Mouse (Mus musculus) limb, embryonic 11.5 days (tissue): ENCODE data around the gene Ccsap. TPM values are rescaled to one million over a fixed set of nuclear protein-coding genes. Genes with fewer than 3 reads are reported as not detected.

Experiments
- ATAC-seq: fragments of 200-750 bp; cut with Nextera tagmentation; 2 replicates; pipeline ENCODE4 v1.8.0; 2017; ENCODE audit warnings: low read depth; ENCODE audit not compliant: insufficient number of reproducible peaks, low FRiP score, low TSS enrichment
- DNase-seq: peaks from one replicate; pipeline ENCODE4 v3.0.0-alpha.2; 2015; ENCODE audit warnings: low spot score
- H3K27ac ChIP-seq: fragments of 300-500 bp; sonication (generic); replicated peaks from 2 replicates; pipeline ENCODE4 v1.5.1; 2014; ENCODE audit warnings: low read depth, mild to moderate bottlenecking, low read length
- H3K27me3 ChIP-seq: fragments of 300-500 bp; sonication (generic); 2 replicates; pipeline ENCODE4 v1.6.1; 2014; ENCODE audit warnings: mild to moderate bottlenecking, low read length, mixed read lengths; ENCODE audit not compliant: control insufficient read depth, insufficient read depth
- H3K36me3 ChIP-seq: fragments of 300-500 bp; sonication (generic); 2 replicates; pipeline ENCODE4 v1.6.1; 2014; ENCODE audit warnings: mild to moderate bottlenecking, low read length, moderate library complexity, mixed read lengths; ENCODE audit not compliant: control insufficient read depth, insufficient read depth
- H3K4me1 ChIP-seq: fragments of 300-500 bp; sonication (generic); 2 replicates; pipeline ENCODE4 v1.6.1; 2014; ENCODE audit warnings: low read length, mixed read lengths; ENCODE audit not compliant: control insufficient read depth, insufficient read depth
- H3K4me2 ChIP-seq: fragments of 300-500 bp; sonication (generic); 2 replicates; pipeline ENCODE4 v1.6.1; 2014; ENCODE audit warnings: low read depth, mild to moderate bottlenecking, moderate library complexity; ENCODE audit not compliant: severe bottlenecking
- H3K4me3 ChIP-seq: fragments of 300-500 bp; sonication (generic); 2 replicates; pipeline ENCODE4 v1.5.1; 2014; ENCODE audit warnings: low read depth, low read length
- H3K9ac ChIP-seq: fragments of 300-500 bp; sonication (generic); 2 replicates; pipeline ENCODE4 v1.6.1; 2014; ENCODE audit warnings: mild to moderate bottlenecking, low read length
- H3K9me3 ChIP-seq: fragments of 300-500 bp; sonication (generic); 2 replicates; pipeline ENCODE4 v1.6.1; 2016; ENCODE audit warnings: low read length; ENCODE audit not compliant: control insufficient read depth
- WGBS: fragments of 180-500 bp; shearing (Covaris S2); extraction: QIAGEN DNeasy Blood & Tissue Kit; methylation state at CpG from one replicate; pipeline ENCODE4 v1.1.7; 2014; 5-methylcytosine and 5-hydroxymethylcytosine counted together
- polyA plus RNA-seq: library from polyadenylated mRNA; unstranded; fragments of >200 nt; fragmentation: Nextera tagmentation; extraction: Ambion mirVana; gene quantifications from 2 replicates; pipeline ENCODE4 v1.2.1, GENCODE M21; 2014

Gene Ccsap
- polyA plus RNA-seq, 1 experiment from 2014 or later = 6.3 TPM

GRCm38 (mm10) chr8:123823532-123824123 lies 36.4 kb downstream of the Ccsap start:
- Histone ChIP-seq H3K36me3 (peaks cover 8% of the 10 kb centered on the region; the same call in 1 of the 2 replicates), H3K4me2 (no peak overlapping the region), H3K9ac (no peak overlapping the region), H3K9me3 (no peaks in the 10 kb centered on the region), H3K4me3 (no peak overlapping the region), H3K4me1 (no peaks in the 10 kb centered on the region), H3K27me3 (no peaks in the 10 kb centered on the region), H3K27ac (no peak overlapping the region)
- ATAC-seq (no peak), DNase-seq (no peak)
- WGBS = 95% methylated on average over 18 of the region's 18 CpGs

DNA sequence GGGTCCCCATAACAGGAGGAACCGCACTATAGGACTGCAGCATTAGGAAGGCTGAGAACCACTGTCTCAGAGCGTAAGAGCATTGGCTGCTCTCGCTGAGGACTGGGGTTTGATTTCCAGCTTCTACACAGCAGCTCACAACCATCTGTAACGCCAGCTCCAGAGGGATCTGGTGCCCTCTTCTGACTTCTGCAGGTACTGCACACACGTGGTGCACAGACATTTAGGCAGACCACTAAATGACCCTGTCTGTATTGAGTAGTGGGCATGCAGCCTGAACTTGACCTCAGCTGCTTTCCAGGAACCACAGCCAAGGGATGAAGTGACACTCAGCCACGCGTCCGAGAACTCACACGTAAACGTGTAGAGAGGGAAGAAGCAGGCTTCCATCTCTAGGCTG lies 36.9 kb downstream of the Ccsap start:
- ATAC-seq (no peak), DNase-seq (no peak)
- no peak overlapping the region for H3K4me2 ChIP-seq
- no peak overlapping the region for H3K9ac ChIP-seq
- peaks cover 8% of the 10 kb centered on the region; the same call in 1 of the 2 replicates for H3K36me3 ChIP-seq
- no peaks in the 10 kb centered on the region for H3K9me3 ChIP-seq
- no peak overlapping the region for H3K27ac ChIP-seq
- H3K4me1 ChIP-seq = no peaks in the 10 kb centered on the region
- H3K4me3 ChIP-seq = no peak overlapping the region
- no peaks in the 10 kb centered on the region for H3K27me3 ChIP-seq
- WGBS = 96% methylated on average over 10 of the region's 10 CpGs

- H3K4me2 ChIP-seq = no peak overlapping the region
- 0 out of 2 replicates have a peak, but pooled peaks cover 2% of the 10 kb centered on the region for H3K36me3 ChIP-seq
- 95% methylated on average over 6 of the region's 6 CpGs for WGBS
- H3K9me3 ChIP-seq = no peaks in the 10 kb centered on the region
- no peak for ATAC-seq
- H3K4me3 ChIP-seq = no peak overlapping the region
- DNase-seq = no peak
- no peak overlapping the region for H3K27ac ChIP-seq
- H3K9ac ChIP-seq = no peak overlapping the region
- H3K27me3 ChIP-seq = no peaks in the 10 kb centered on the region
- H3K4me1 ChIP-seq = no peaks in the 10 kb centered on the region
Observed at GRCm38 (mm10) chr8:123820780-123821179, 39.2 kb downstream of the Ccsap start.

- Histone ChIP-seq H3K36me3 (0 out of 2 replicates have a peak, but pooled peaks cover 2% of the 10 kb centered on the region), H3K9me3 (no peaks in the 10 kb centered on the region), H3K4me3 (no peak overlapping the region), H3K27me3 (no peaks in the 10 kb centered on the region), H3K4me2 (no peak overlapping the region), H3K9ac (no peak overlapping the region), H3K27ac (no peak overlapping the region), H3K4me1 (no peaks in the 10 kb centered on the region)
- 91% methylated on average over 19 of the region's 19 CpGs for WGBS
- DNase-seq (no peak), ATAC-seq (no peak)
Observed at GRCm38 (mm10) chr8:123819683-123820610, 40.1 kb downstream of the Ccsap start.

DNA sequence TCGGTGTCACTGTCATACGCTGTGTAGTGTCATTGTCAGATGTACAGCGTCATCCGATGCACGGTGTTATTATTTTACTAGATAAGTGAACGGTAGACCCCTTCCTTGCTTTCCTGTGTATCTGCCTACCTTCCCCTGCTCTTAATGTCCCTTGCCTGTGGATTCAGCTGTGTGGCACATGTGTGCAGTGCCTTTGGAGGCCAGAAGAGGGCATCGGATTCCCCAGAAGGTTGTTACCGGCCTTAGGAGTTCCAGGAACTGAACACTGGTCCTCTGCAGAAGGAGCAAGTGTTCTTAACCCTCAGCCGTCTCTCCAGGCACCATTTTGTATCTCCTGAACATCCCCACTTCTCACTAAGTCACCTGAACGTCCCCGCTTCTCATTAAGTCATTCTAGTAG lies 42.3 kb downstream of the Ccsap start:
- 92% methylated on average over 11 of the region's 11 CpGs for WGBS
- H3K36me3 ChIP-seq = 0 out of 2 replicates have a peak, but pooled peaks cover 2% of the 10 kb centered on the region

DNA sequence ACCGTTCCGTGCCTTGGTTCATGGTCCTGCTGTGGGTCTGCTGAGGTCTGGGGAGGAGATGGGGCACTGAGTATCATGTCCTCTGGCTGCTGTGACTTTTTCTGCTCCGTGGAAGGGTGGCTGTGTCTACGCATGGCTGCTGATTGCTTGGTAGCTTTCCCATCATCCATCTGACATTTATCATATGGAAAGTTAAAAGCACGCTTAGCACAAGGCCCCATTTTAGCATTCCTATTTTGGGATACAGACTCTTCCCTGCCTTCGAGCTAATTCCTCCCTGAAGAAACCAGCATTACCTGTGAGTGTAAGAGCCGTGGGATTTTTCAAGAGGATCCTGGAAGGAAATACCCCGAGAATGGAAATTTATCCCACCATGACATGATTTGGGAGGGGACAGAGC lies 43.1 kb downstream of the Ccsap start:
- WGBS = 92% methylated on average over 8 of the region's 8 CpGs
- no peak overlapping the region for H3K4me2 ChIP-seq
- 0 out of 2 replicates have a peak, but pooled peaks cover 2% of the 10 kb centered on the region for H3K36me3 ChIP-seq

More for the DNA sequence above, 42.3 kb downstream of the Ccsap start:
- no peak for DNase-seq
- no peak overlapping the region for H3K27ac ChIP-seq
- H3K4me3 ChIP-seq = no peak overlapping the region
- H3K27me3 ChIP-seq = no peaks in the 10 kb centered on the region
- no peak for ATAC-seq
- no peak overlapping the region for H3K4me2 ChIP-seq
- no peaks in the 10 kb centered on the region for H3K4me1 ChIP-seq
- H3K9ac ChIP-seq = no peak overlapping the region
- H3K9me3 ChIP-seq = no peaks in the 10 kb centered on the region

DNA sequence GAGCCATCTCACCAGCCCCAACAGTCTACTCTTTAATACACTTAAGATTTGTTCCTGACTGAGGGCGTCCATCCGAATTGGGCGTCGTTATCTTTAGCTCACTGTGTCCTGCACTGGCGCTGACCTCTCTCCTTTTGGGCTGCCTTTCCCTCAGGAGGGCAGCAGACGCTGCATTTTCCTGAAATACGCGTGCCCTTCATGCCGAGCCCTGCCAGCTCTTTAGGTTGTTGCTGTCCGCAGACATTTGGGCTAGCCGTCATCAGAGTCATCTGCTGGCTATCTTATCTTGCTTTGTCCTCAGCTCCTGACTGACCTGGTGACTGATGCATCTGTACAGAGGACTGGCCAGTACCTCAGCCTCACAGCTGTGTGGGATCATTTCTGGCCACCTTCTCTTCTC lies 44.7 kb downstream of the Ccsap start:
- Histone ChIP-seq H3K36me3 (0 out of 2 replicates have a peak, but pooled peaks cover 2% of the 10 kb centered on the region), H3K27ac (no peak overlapping the region), H3K4me2 (no peak overlapping the region), H3K4me3 (no peak overlapping the region), H3K9me3 (no peaks in the 10 kb centered on the region), H3K9ac (no peak overlapping the region), H3K4me1 (no peaks in the 10 kb centered on the region), H3K27me3 (no peaks in the 10 kb centered on the region)
- ATAC-seq (no peak), DNase-seq (no peak)
- 90% methylated on average over 11 of the region's 11 CpGs for WGBS

More for the DNA sequence above, 43.1 kb downstream of the Ccsap start:
- Histone ChIP-seq H3K27ac (no peak overlapping the region), H3K4me3 (no peak overlapping the region), H3K4me1 (no peaks in the 10 kb centered on the region), H3K9ac (no peak overlapping the region), H3K27me3 (no peaks in the 10 kb centered on the region), H3K9me3 (no peaks in the 10 kb centered on the region)
- ATAC-seq = no peak
- DNase-seq = no peak

GRCm38 (mm10) chr8:123813892-123814266 lies 46.1 kb downstream of the Ccsap start:
- no peak overlapping the region for H3K27ac ChIP-seq
- H3K9ac ChIP-seq = no peak overlapping the region
- no peaks in the 10 kb centered on the region for H3K9me3 ChIP-seq
- 97% methylated on average over 4 of the region's 4 CpGs for WGBS
- 0 out of 2 replicates have a peak, but pooled peaks cover 2% of the 10 kb centered on the region for H3K36me3 ChIP-seq
- ATAC-seq (no peak), DNase-seq (no peak)
- H3K4me1 ChIP-seq = no peaks in the 10 kb centered on the region
- no peak overlapping the region for H3K4me3 ChIP-seq
- H3K27me3 ChIP-seq = no peaks in the 10 kb centered on the region
- H3K4me2 ChIP-seq = no peak overlapping the region
